Mouse (Mus musculus) heart, postnatal 25 days (tissue): Measurements from ENCODE around the gene Nudt16. TPM values are rescaled to one million over a fixed set of nuclear protein-coding genes. Genes with fewer than 3 reads are reported as not detected.
"Not testable (repeated sequence)": the region's sequence is repeated elsewhere in the genome, so short reads cannot be mapped to it uniquely, and the experiment has no call there.

Experiments
- DNase-seq: peaks from one replicate; pipeline ENCODE4 v3.0.0; 2022; ENCODE audit warnings: low spot score
- intact Hi-C: fragments of 180-260 bp; cut with DNase I; formaldehyde crosslinking; loops from one replicate; pipeline ENCODE4 v1.15.1; 2025
- total RNA-seq, 2 experiments: library from RNA; stranded (reverse); gene quantifications; 2 replicates each; pipeline ENCODE4 v1.2.3; 2021

Gene Nudt16
- 1 to 10 TPM; 3.8 to 4.6 TPM for total RNA-seq

DNA sequence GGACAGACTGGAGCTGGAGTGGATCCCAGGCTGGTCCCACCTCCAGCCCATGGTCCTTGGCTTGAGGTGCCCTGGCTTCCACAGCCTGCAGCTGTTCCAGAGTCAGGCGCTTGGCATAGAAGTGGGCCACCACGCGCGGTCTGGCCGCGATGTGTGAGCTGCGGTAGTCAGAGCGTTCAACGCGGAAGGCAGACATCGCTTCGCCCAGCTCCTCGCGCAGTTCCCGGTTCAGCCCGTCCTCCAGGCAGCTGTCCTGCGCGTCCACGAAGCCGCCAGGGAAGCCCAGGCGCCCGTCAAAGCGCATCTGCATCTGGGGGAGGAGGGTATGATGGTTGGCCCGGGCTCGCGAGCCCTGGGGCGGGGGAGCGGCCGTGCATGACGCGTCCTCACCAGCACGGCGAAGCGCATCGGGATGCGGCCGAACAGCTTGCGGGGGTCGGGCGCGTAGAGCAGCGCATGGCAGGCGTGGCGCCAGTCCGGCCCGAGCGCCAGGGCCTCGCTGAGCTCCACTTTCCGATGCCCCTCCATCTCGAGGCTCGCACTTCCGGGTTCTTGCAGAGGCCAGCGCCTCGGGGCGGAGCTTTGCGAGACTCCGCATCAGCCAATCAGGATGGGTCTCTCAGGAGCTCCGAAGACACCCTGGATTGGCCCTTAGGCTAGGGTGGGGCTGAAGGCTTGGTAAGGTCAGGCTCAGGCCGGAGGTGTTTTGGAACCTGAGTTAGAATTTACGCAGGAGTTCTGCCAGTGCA is at the start of gene Nudt16:
Gene Nudt16 (minus strand): TSS at position 572 of the 749 bp plus-strand sequence.
- DNase-seq = peak; percentile 90
- intact Hi-C loops = loop anchor here (5.0 to 10.0 kb wide), 2 partner anchors 79 to 263 kb away; partner anchors contain the start of genes Aste1, Mrpl3 and Nek11

DNA sequence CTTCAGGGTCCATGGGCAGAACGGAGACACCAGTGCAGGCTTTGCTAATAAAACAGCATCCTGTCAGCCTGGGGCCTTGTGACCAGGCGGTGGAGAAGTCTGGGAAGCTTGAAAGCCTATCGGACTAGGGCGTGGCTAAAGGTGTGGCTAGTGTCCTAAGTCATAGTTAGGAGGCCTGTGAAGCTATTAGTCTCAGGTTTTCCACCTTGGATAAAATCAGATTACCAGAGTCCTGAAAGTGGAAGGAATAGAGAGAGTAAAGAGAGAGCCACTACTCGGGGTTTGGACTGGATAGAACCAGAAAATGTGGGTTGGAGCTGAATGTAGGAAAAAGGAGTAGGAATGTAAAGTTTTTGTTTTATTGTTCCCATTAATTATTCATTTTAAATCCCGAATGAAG is 13.4 kb upstream of the Nudt16 start, which contains the start of gene 1700080E11Rik:
Gene 1700080E11Rik (minus strand): TSS at position 101 of the 400 bp plus-strand sequence.
- no peak for DNase-seq
- intact Hi-C loops = no loop called here

DNA sequence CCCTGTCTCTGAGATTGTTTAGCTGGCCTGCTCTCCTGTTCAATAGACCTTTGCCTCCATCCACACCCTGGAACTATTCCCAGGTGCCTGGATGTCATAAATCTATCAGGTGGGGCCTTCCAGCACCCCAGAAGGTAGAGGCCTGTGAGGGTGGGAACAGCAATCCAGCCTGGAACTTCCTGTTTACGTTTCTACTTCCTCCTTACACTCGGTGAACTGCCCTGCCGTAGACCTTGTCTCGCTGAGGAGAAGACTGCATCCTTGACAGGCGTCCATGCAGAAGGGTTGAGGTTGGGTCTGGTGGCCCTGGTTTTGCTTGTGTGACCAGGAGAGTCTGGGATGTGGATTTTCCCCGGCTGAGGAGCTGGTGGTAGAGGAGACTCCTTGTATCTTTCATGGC is 7.6 kb upstream of the Nudt16 start:
- intact Hi-C loops = loop anchor here (10.0 kb wide), 1 partner anchor 256 kb away; the partner anchor contains the start of genes Aste1 and Nek11
- DNase-seq = no peak

DNA sequence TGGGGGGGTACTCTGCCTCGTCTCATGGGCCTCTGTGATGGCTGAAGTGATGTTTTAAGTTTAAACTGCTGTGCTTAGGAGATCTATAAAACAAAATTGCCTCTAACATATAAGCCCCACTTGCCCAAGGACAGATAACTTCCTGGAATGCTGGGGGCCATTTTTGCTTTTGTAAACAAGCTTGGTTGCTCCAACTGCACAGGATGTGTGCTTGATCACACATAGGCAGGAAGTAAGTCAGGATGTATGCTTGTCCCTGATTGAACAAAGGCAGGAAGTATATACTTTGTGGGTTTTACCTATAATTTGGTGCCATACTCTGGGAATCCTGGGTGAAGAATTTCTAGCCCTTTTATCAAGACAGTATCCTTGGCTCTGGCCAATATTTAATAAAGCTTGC is 4.8 kb upstream of the Nudt16 start:
- DNase-seq = no peak
- intact Hi-C loops = loop anchor here (10.0 kb wide), 1 partner anchor 258 kb away; the partner anchor contains the start of genes Aste1 and Nek11

DNA sequence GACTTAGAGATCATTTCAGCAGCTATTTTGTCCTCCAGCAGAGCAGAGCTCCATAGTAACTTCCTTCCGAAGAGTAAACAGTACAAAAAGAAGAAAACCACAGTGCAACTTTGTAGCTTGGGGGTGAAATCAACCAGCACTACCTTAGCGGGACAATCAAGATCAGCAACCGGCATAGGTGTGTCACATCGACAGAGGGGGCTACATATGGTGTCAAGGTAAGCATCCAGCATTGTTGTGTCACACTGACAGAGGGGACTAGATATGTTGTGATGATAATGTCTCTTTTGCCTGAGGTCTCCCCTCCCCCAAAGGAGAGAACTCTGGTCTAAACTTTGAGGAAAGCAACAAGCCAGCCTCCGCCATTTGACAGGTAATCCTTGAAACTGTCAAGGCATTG is 2.9 kb upstream of the Nudt16 start:
- intact Hi-C loops = loop anchor here (5.0 to 10.0 kb wide), 2 partner anchors 82 to 260 kb away; partner anchors contain the start of genes Aste1, Mrpl3 and Nek11
- no peak for DNase-seq

DNA sequence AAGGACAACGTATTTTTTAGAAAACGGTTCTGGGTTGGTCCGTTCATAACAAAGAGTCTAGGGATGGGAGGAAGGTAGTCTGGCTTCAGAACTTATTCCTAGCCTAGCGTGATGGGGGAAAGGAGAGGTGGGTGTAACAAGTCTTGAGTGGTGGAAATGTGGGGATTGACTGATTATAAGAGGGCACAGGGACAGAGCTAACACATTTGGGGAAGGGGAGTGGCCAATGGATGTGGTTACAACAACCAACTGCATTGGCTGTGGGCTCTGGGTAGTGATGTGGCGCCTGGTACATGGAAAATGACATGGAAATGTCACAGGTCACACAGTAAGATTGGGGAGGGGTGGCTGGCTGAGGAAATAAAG is 361 bp upstream of the Nudt16 start:
- intact Hi-C loops = loop anchor here (5.0 to 10.0 kb wide), 2 partner anchors 80 to 263 kb away; partner anchors contain the start of genes Aste1, Mrpl3 and Nek11
- no peak for DNase-seq

DNA sequence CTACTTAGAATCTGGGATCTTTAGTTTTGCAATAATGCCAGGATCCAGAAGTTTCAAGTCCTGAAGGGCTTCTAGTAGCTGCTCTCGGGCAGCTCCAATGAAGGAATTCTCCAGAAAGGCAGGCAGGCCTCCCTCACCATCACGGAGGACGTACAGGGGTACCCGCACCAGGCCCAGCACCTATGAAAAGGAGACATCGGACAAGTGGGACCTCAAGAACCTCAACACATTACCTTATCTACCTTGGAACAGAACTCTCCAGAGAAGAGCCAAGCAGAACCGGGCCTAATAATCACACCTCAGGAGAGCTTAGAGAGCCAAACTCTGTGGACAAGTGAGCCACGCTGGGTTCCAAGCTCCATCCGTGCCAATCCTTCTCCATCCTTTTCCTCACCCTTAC is 1.3 kb downstream of the Nudt16 start:
- no peak for DNase-seq
- intact Hi-C loops = loop anchor here (5.0 to 10.0 kb wide), 2 partner anchors 78 to 264 kb away; partner anchors contain the start of genes Aste1, Mrpl3 and Nek11

DNA sequence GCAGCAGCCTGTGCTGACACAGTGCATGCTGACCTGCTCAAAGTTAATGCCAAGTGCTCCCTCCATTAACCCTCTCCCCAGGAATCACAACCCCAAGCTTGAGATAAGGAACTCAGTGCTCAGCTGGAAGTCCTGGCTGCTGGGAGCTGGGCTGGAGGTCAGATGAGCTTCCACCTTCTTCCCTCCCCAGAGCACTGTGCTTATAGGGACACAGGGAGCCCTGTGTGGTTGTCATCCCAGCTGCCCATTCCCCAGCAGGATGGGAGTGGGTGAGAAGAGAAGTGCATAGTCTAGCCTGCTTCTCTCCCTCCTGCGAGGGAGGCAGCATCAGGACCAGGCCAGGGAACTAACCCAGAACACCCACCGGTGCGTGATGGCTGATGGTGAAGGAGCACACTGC is 6.4 kb downstream of the Nudt16 start:
- intact Hi-C loops, DNase-seq: not testable (repeated sequence)

DNA sequence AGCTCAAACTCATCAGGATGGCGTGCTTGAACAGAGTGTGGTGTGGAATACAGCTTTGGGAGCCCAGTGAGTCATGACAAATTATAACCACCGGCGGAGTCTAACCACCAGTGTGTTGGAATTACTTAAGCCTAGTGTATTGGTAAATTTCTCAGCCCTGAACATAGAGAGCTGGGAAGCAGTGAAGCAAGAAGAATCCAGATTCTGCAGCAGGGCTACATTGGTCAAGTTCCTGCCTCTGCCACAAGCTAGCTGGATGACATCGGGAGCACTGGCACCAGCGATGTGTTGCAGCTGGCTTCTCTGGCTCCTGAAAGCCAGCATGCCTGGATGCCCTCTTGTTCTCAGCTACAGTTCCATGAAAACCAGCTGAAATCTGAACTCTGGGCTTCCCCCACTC is 27.7 kb downstream of the Nudt16 start:
- intact Hi-C loops = no loop called here
- DNase-seq = no peak

DNA sequence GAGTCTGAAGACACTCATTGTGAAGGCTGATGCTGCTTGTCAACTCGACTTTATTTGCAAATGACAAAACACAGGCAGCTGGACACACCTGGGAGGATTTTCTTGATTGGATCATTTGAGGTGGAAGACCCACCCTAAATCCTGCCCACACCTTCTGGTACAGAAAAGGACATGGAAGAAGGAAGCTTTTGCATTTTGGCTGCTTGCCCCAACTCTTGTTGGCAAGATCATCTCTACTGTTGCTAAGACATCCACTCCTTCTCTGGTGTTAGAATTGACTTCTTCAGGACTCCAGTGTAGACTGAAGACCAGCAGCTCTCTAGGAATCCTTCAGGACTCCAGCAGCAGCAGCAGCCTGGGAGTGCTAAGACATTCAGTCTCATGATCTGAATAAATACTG is 29.7 kb downstream of the Nudt16 start:
- DNase-seq = no peak
- intact Hi-C loops = no loop called here

DNA sequence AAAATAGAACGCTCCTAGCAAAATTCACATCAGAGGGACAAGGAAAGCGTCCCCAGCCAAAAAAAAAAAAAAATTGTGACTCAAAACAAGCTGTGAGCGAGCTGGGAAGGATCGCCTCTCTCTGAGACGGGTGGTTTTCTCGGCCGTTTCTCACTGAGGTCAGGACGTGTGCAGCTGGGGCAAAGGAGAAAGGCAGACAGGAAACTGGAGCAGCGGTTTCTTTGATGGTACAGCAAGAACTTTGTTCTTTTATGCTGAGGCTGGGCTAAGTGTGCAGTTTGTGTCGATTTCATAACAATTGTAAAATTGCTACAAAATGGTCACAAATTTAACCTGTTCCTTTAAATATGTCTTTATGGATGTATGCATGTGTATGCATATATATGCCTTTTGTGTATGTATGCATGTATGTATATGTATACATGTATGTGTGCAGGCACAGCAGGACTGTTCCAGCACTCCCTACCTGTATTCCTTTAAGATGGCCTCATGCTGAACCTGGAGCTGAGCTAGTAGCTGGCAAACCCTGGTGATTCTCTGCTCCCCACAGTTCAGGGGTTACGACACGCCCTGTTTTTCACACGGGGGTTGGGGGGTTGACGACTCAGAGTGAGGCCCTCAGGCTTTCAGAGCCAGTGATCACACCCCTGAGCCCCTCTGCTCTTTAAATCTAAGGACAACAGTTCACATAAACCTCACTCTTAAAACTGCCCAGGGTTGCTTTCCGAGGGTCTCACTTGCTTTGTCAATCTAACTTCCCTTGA is 30.6 kb downstream of the Nudt16 start:
- DNase-seq = no peak
- intact Hi-C loops = no loop called here

DNA sequence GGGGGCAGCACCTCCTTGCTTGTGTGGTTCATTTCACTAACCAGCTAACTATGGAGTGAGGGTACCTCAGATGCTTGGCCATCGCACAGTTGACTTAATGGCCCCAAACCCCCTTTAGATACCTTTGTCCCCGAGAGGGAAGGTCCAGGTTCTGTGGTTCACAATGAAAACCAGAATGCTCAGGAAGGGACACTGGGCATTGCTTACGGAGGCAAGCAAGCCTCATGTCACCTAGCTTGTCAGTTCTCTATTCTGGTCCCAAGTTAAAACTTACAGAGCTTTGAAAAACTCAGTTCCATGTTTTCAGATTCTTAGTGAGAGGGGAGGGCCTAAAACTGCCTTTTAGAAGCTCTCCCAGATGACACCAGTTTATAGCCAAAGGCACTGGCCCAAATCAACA is 51.4 kb downstream of the Nudt16 start:
- DNase-seq = no peak
- intact Hi-C loops = no loop called here

Other genes starting within 250 kb of the Nudt16 start
- 100 to 1,000 TPM; 159 to 168 TPM for gene Mrpl3, start 78.6 kb downstream of the Nudt16 start, total RNA-seq
- not detected for gene 1700080E11Rik, start 13.3 kb upstream of the Nudt16 start, total RNA-seq